In the genomic region with DNA sequence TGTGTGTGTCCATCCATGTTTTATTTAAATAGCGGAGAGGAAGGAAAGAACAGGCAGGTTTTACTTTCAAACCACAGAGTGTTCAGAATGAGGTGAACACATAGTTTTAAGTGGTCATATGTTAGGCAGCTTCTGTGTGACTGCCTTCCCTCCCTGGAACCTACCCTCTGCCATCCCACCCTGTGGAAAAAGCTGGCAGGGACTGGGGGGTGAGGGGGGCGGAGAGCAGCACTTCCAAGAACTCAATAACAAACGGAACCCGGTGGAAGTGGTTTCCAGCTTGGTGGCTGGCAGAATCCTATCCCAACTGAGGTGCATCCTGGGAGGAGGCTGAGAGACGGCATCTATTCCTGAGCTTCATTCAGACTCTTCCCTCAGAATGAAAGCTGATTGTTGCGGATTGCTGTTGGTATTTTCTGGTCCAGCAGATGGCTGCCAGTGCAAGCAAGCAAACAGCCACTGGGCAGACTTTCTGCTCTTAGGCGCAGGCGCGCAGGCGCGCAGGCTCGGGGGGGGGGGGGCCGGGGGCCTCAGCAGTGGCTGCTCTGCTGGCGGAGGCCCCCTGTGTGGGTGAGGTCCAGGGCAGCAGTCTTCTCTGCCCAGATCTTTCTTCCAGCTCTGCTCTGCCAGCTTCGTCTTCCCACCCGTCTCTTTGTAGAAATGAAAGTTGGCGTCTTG, we compare ENCODE assay signal across 8 mouse cellular contexts. TPM values are rescaled to one million over a fixed set of nuclear protein-coding genes. Genes with fewer than 3 reads are reported as not detected.
A peak's percentile ranks its signal among the peaks of the same experiment; 100 is the strongest.
DNase-seq lines count a peak whose midpoint lies in the region; ATAC-seq and TF ChIP-seq lines count a peak whose summit lies in the region.

No protein-coding gene starts in this region.

- no peaks in the 10 kb centered on the region for H3K27me3 ChIP-seq in hindbrain, embryonic 14.5 days (ENCODE audit: control insufficient read depth, insufficient read depth, low read length)

- H3K27ac ChIP-seq in bone marrow, adult 2 months (ENCODE audit: control insufficient read depth, insufficient read depth, low read depth, low read length, poor library complexity) = peak overlapping the region; percentile 20; the same call in 1 of the 2 replicates
- H3K27ac ChIP-seq in embryonic fibroblast, embryonic 13.5 days (ENCODE audit: insufficient read depth, low read length) = no peak overlapping the region
- H3K27ac ChIP-seq in hindbrain, embryonic 14.5 days = peak overlapping the region; percentile 63

- 11% methylated on average over 17 of the region's 17 CpGs for WGBS in bone marrow, adult 2 months
- WGBS in hindbrain, embryonic 14.5 days = 20% methylated on average over 17 of the region's 17 CpGs

- H3K9me3 ChIP-seq in hindbrain, embryonic 14.5 days (ENCODE audit: control insufficient read depth, low read length) = no peaks in the 10 kb centered on the region

- ATAC-seq in CD4-positive, CD25-positive, alpha-beta regulatory T cell, adult 4 months = peak; percentile 74
- peak; percentile 92 for ATAC-seq in hindbrain, embryonic 14.5 days (ENCODE audit: low FRiP score)

- peak overlapping the region; percentile 69 for H3K4me3 ChIP-seq in bone marrow, adult 2 months (replicated peaks; ENCODE audit: control insufficient read depth, low read depth, low read length)
- no peak overlapping the region for H3K4me3 ChIP-seq in embryonic fibroblast, embryonic 13.5 days (ENCODE audit: insufficient read depth, low read length)
- 0 out of 2 replicates have a peak overlapping the region, but pooled peaks have one; percentile 3 for H3K4me3 ChIP-seq in hindbrain, embryonic 14.5 days (replicated peaks; ENCODE audit: low read length)

- peak; percentile 63 for DNase-seq in hindbrain, embryonic 14.5 days (ENCODE audit: low spot score)
- DNase-seq in layer of hippocampus, postnatal 10 days (ENCODE audit: low spot score in 2 of 2) = peak; percentile 58 to 66
- DNase-seq in lung, postnatal 14 days = peak; percentile 37
- peak; percentile 89 for DNase-seq in retina, postnatal 1 day
- no peak for DNase-seq in urinary bladder, adult 18-20 months (ENCODE audit: low spot score in 2 of 2)

- H3K4me2 ChIP-seq in hindbrain, embryonic 14.5 days (replicated peaks) = peak overlapping the region; percentile 42

- H3K36me3 ChIP-seq in hindbrain, embryonic 14.5 days (replicated peaks; ENCODE audit: control insufficient read depth, insufficient read depth) = no peaks in the 10 kb centered on the region

- H3K4me1 ChIP-seq in bone marrow, adult 2 months (ENCODE audit: control insufficient read depth, insufficient read depth, low read length) = no peaks in the 10 kb centered on the region; the same call in 1 of the 2 replicates
- H3K4me1 ChIP-seq in embryonic fibroblast, embryonic 13.5 days (ENCODE audit: control insufficient read depth, insufficient read depth, low read length) = no peaks in the 10 kb centered on the region
- H3K4me1 ChIP-seq in hindbrain, embryonic 14.5 days (replicated peaks; ENCODE audit: control insufficient read depth, insufficient read depth, low read length) = no peaks in the 10 kb centered on the region

- TF ChIP-seq CTCF in bone marrow, adult 2 months (IDR thresholded peaks at IDR 0.05; ENCODE audit: control insufficient read depth, insufficient read depth, low read length) = peak; percentile 36; the same call in 1 of the 2 replicates
- no peak for TF ChIP-seq CTCF in embryonic fibroblast, embryonic 13.5 days (IDR thresholded peaks at IDR 0.05; ENCODE audit: borderline replicate concordance, insufficient read depth, low read length)

- peak overlapping the region; percentile 46 for H3K9ac ChIP-seq in hindbrain, embryonic 14.5 days

- TF ChIP-seq POLR2A in bone marrow, adult 2 months (IDR thresholded peaks at IDR 0.05; ENCODE audit: borderline replicate concordance, control insufficient read depth, low read depth, low read length) = no peak
- peak; percentile 37 for TF ChIP-seq POLR2A in embryonic fibroblast, embryonic 13.5 days (IDR thresholded peaks at IDR 0.05; ENCODE audit: low read depth, low read length)

RNA-seq across cellular contexts. Expression of a gene that starts 14.3 kb away (rescaled TPM):
- polyA plus RNA-seq in CD4-positive, CD25-positive, alpha-beta regulatory T cell, adult 4 months (2017; shearing (Covaris generic)) = 1 to 10 TPM; 2.3 to 6.2 TPM
- polyA plus RNA-seq in bone marrow, adult 2 months (2011; ENCODE audit: insufficient read depth, insufficient read length, low replicate concordance, missing spikeins) = 12.5 and 20.9 TPM in 2 replicates
- 0.60 and 1.0 TPM in 2 replicates for polyA plus RNA-seq in embryonic fibroblast, embryonic 13.5 days (2011; ENCODE audit: insufficient read length, low read depth, missing spikeins)
- 0.24 and 0.26 TPM in 2 replicates for polyA plus RNA-seq in hindbrain, embryonic 14.5 days (2014; fragmentation: Nextera tagmentation; extraction: Ambion mirVana)
- total RNA-seq in layer of hippocampus, postnatal 10 days (2021) = under 1 TPM; 0.23 to 0.42 TPM

RNA-seq across cellular contexts. Expression of a gene that starts 29.5 kb away (rescaled TPM):
- polyA plus RNA-seq in CD4-positive, CD25-positive, alpha-beta regulatory T cell, adult 4 months (2017; shearing (Covaris generic)) = not detected
- polyA plus RNA-seq in bone marrow, adult 2 months (2011; ENCODE audit: insufficient read depth, insufficient read length, low replicate concordance, missing spikeins) = not detected in 2 replicates
- polyA plus RNA-seq in embryonic fibroblast, embryonic 13.5 days (2011; ENCODE audit: insufficient read length, low read depth, missing spikeins) = 1.4 TPM in 1 of 2 replicates, not detected in the other
- polyA plus RNA-seq in hindbrain, embryonic 14.5 days (2014; fragmentation: Nextera tagmentation; extraction: Ambion mirVana) = not detected in 2 replicates
- not detected for total RNA-seq in layer of hippocampus, postnatal 10 days (2021)

RNA-seq across cellular contexts. Expression of a gene that starts 29.5 kb away (rescaled TPM):
- polyA plus RNA-seq in CD4-positive, CD25-positive, alpha-beta regulatory T cell, adult 4 months (2017; shearing (Covaris generic)) = 100 to 1,000 TPM; 203 to 275 TPM
- 219 and 283 TPM in 2 replicates for polyA plus RNA-seq in bone marrow, adult 2 months (2011; ENCODE audit: insufficient read depth, insufficient read length, low replicate concordance, missing spikeins)
- polyA plus RNA-seq in embryonic fibroblast, embryonic 13.5 days (2011; ENCODE audit: insufficient read length, low read depth, missing spikeins) = 93.2 and 102 TPM in 2 replicates
- polyA plus RNA-seq in hindbrain, embryonic 14.5 days (2014; fragmentation: Nextera tagmentation; extraction: Ambion mirVana) = 74.3 and 97.1 TPM in 2 replicates
- total RNA-seq in layer of hippocampus, postnatal 10 days (2021) = 10 to 100 TPM; 66.5 to 94.2 TPM

RNA-seq across cellular contexts. Expression of a gene that starts 34.4 kb away (rescaled TPM):
- under 1 TPM in 1 of 2 experiments, not detected in 1; 0.24 TPM for polyA plus RNA-seq in CD4-positive, CD25-positive, alpha-beta regulatory T cell, adult 4 months (2017; shearing (Covaris generic))
- polyA plus RNA-seq in bone marrow, adult 2 months (2011; ENCODE audit: insufficient read depth, insufficient read length, low replicate concordance, missing spikeins) = not detected in 2 replicates
- polyA plus RNA-seq in embryonic fibroblast, embryonic 13.5 days (2011; ENCODE audit: insufficient read length, low read depth, missing spikeins) = not detected in 2 replicates
- 1.2 and 1.5 TPM in 2 replicates for polyA plus RNA-seq in hindbrain, embryonic 14.5 days (2014; fragmentation: Nextera tagmentation; extraction: Ambion mirVana)
- total RNA-seq in layer of hippocampus, postnatal 10 days (2021) = 1 to 10 TPM; 1.7 to 1.8 TPM

RNA-seq across cellular contexts. Expression of a gene that starts 56.6 kb away (rescaled TPM):
- polyA plus RNA-seq in CD4-positive, CD25-positive, alpha-beta regulatory T cell, adult 4 months (2017; shearing (Covaris generic)) = under 1 TPM in 1 of 2 experiments, not detected in 1; 0.30 TPM
- polyA plus RNA-seq in bone marrow, adult 2 months (2011; ENCODE audit: insufficient read depth, insufficient read length, low replicate concordance, missing spikeins) = 1.5 TPM in 1 of 2 replicates, not detected in the other
- polyA plus RNA-seq in embryonic fibroblast, embryonic 13.5 days (2011; ENCODE audit: insufficient read length, low read depth, missing spikeins) = 1.2 and 2.2 TPM in 2 replicates
- polyA plus RNA-seq in hindbrain, embryonic 14.5 days (2014; fragmentation: Nextera tagmentation; extraction: Ambion mirVana) = 0.32 and 0.38 TPM in 2 replicates
- under 1 TPM; 0.62 to 0.98 TPM for total RNA-seq in layer of hippocampus, postnatal 10 days (2021)

Comparison
In these comparisons a context has a peak if more than half of its experiments do, and no peak if none do; other contexts are left out.
1. DNase-seq: peak in hindbrain, embryonic 14.5 days (single experiment), layer of hippocampus, postnatal 10 days (2 of 2), lung, postnatal 14 days (single experiment) and retina, postnatal 1 day (single experiment); none in urinary bladder, adult 18-20 months (0 of 2).